Mouse (Mus musculus): ENCODE data around the gene Cep63.
A peak's percentile ranks its signal among the peaks of the same experiment; 100 is the strongest.

Cep63 gene

GRCm38 (mm10) chr9:102558463-102558862, 67.9 kb downstream of the Cep63 start:
- no peak for DNase-seq (ENCODE audit: low spot score in 2 of 2)

- DNase-seq (ENCODE audit: low spot score in 2 of 2) = no peak
These were observed 72.6 kb downstream of the Cep63 start for GRCm38 (mm10) chr9:102553781-102554180.

- peak; percentile 28 to 31 for DNase-seq (ENCODE audit: low spot score in 2 of 2)
These were observed 74.6 kb downstream of the Cep63 start for GRCm38 (mm10) chr9:102551771-102552170.

GRCm38 (mm10) chr9:102549211-102549610, 77.1 kb downstream of the Cep63 start:
- peak; percentile 21 to 37 for DNase-seq (ENCODE audit: low spot score in 2 of 2)

- DNase-seq (ENCODE audit: low spot score in 2 of 2) = no peak
These were observed 79.3 kb downstream of the Cep63 start for GRCm38 (mm10) chr9:102547028-102547354.

- no peak for DNase-seq (ENCODE audit: low spot score in 2 of 2)
These were observed 79.9 kb downstream of the Cep63 start for GRCm38 (mm10) chr9:102546256-102547027.

GRCm38 (mm10) chr9:102545406-102546255, 80.7 kb downstream of the Cep63 start:
- DNase-seq (ENCODE audit: low spot score in 2 of 2) = no peak

GRCm38 (mm10) chr9:102544773-102545366, 81.5 kb downstream of the Cep63 start:
- DNase-seq (ENCODE audit: low spot score in 2 of 2) = peak; percentile 53 to 67

- no peak for DNase-seq (ENCODE audit: low spot score in 2 of 2)
These were observed 82.1 kb downstream of the Cep63 start for GRCm38 (mm10) chr9:102544116-102544772.

GRCm38 (mm10) chr9:102543761-102544115, 82.6 kb downstream of the Cep63 start:
- no peak for DNase-seq (ENCODE audit: low spot score in 2 of 2)

GRCm38 (mm10) chr9:102542540-102542939, 83.8 kb downstream of the Cep63 start:
- DNase-seq (ENCODE audit: low spot score in 2 of 2) = no peak

- no peak for DNase-seq (ENCODE audit: low spot score in 2 of 2)
These were observed 84.7 kb downstream of the Cep63 start for GRCm38 (mm10) chr9:102541666-102542065.

- no peak for DNase-seq (ENCODE audit: low spot score in 2 of 2)
These were observed 86.6 kb downstream of the Cep63 start for GRCm38 (mm10) chr9:102539699-102540098.

GRCm38 (mm10) chr9:102536968-102537367, 89.4 kb downstream of the Cep63 start:
- DNase-seq (ENCODE audit: low spot score in 2 of 2) = no peak

All from heart, adult 9 months (tissue).